Mouse (Mus musculus): ENCODE data around the gene Wdr34.

DNA sequence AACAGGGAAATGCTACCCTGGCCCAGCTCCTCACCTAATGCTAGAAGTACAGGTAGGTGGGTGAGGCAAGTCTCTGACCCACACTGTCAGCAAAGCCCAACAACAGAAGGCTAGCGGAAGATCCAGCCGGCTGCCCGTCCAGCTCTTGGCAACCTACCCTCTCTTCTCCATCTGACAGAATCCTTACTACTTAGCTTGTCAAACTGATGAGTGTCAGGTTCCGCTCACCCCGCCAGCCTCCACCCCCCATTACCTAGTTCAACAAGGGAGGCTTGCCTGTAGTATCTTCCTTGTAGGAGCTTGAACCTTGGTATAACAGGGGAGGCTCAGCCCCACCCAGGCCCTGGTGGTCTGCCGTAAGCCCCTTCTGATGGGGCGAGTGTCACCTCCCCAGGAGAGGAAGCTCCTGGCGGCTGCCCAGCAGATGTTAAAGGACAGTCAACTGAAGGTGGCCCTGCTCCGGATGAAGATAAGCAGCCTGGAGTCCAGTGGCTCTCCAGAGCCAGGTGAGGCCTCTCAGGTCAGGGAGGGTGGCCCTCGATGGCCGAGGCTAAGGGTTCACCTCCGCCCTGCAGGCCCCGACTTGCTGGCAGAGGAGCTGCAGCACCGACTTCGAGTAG is 31.6 kb upstream of the Wdr34 start:
- no peak for TF ChIP-seq POLR2A (IDR thresholded peaks at IDR 0.05; ENCODE audit: borderline replicate concordance, insufficient read depth, low read length)
- TF ChIP-seq CTCF (IDR thresholded peaks at IDR 0.05; ENCODE audit: borderline replicate concordance, insufficient read depth, low read depth, low read length) = no peak
